Mouse (Mus musculus) gastrocnemius, adult 18-20 months (tissue): ENCODE measurements around the gene Esm1. TPM values are rescaled to one million over a fixed set of nuclear protein-coding genes. Genes with fewer than 3 reads are reported as not detected.
"Not testable (repeated sequence)": the region's sequence is repeated elsewhere in the genome, so short reads cannot be mapped to it uniquely, and the experiment has no call there.

Experiments
- DNase-seq: peaks from one replicate; pipeline ENCODE4 v3.0.0; 2021; ENCODE audit warnings: low spot score
- total RNA-seq, 2 experiments: library from RNA; stranded (reverse); gene quantifications; 2 replicates each; pipeline ENCODE4 v1.2.3; 2021

Gene Esm1
- total RNA-seq, 2 experiments from 2014 or later: 0.11 to 0.40 TPM

- no peak for DNase-seq
These were observed 18.4 kb downstream of the Esm1 start for GRCm38 (mm10) chr13:113227666-113228463.

GRCm38 (mm10) chr13:113242129-113242528 lies 32.7 kb downstream of the Esm1 start:
- DNase-seq: no peak

DNA sequence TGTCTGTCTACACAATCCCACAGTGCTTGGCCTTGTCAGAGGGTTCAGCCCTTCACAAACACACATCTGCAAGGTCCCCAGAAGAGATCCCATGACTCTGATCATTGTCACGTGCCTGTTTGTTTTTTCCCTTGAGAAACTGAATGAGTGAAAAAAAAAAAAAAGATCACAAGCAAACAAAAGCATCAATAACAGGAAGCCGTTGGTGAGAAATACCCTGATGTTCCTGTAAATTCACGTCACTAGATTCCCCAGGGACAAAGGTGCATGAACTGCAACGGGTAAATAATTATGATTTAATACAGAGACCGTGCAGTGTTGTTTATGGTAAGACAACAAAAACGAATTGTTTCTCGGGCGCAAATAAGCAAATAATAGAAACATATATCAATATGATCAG lies 35.6 kb downstream of the Esm1 start:
- no peak for DNase-seq

DNA sequence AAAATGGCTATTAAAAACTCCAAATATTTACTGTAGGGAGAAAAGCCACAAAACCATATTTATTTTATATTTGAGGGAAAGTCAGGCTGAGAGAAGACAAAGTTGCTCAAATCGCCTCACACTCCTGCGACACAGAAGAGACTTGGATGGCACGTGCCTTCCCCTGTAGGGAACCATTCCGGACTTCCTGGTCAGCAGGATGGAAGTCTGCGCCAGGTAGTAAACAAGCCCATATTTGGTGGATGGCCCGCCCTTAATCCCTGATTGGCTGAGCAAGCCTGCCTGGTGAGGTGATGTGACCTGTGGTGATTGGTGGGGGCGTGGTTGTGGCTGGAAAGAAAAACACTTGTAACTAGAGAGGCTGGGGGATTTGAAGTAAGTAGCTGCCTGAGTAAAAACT lies 43.1 kb downstream of the Esm1 start:
- not testable (repeated sequence) for DNase-seq

DNA sequence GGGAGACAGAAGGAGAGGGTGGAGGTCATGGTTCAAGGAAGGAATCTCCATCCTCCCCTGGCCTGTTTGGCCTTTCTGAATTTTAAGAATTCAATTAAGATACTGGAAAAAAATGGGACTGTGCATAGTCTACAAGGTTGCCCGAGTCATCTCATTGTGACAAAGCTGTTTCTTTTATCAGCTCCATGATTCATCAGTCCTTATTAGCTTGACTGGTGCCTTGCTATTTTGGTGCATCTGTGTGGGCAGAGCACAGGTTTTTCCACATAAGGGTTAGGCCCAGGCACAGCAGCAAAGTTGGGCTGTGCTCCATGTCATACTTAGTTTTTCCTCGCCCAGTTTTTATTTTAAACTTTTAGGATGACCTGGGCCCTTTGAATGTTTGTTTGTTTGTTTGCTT lies 47.3 kb downstream of the Esm1 start:
- DNase-seq: no peak

DNA sequence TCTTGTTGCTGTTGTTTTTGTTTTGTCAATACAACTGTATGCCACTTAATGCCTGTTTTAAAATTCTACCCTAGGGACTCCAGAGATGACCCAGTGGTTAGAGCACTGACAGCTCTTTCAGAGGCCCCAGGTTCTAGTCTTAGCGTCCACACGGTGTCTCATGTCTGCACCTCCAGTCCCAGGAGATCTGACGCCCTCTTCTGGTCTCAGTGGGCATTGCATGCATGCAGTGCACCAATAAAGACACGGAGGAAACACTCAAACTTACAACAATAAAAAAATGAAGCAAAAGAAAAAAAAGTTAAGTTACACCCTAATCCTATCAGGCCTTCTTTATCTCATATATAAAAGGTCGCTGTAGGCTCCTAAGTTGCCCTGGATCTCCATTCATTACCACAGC lies 47.7 kb downstream of the Esm1 start:
- no peak for DNase-seq

GRCm38 (mm10) chr13:113259237-113259636 lies 49.8 kb downstream of the Esm1 start:
- DNase-seq: no peak

DNA sequence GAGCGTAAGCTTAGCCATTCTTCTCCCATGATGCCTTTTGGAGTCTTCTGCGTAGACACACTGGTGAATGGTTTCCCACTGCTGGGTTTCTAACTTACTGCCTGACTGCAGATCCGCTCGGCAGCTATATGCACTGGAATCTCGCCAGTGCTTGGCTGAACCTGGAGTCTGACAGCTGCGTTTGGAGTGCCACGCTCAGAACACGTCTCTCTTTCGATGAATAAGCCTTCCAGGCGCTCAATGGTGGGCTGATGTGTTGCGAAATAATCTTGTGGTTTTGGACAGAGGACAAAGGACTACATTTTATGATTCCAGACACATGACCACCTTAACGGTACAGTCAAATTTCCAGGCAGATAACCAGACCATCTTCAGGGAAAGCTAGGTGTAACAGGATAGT lies 53.4 kb downstream of the Esm1 start:
- DNase-seq: no peak

GRCm38 (mm10) chr13:113265257-113265656 lies 55.8 kb downstream of the Esm1 start:
- DNase-seq: no peak

GRCm38 (mm10) chr13:113266495-113266951 lies 57.1 kb downstream of the Esm1 start:
- peak; percentile 74 for DNase-seq

DNA sequence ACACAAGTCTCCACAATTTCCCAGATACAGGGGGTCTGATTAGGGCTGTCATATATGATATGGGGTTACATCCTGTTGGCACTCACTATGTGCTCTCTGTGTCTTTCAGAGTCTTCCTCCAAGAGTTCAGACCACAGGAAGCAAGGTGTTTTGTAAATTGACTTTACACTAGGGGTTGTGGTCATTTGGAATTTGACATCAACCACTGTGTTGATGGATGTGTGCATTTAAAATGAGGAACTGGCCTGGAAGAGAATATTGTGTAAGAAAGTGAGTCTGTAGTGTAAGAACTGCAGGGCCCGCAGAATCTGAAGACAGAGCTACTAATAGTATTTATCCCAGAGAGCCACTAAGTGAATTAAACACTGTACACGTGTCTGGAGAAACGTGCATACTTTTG lies 57.7 kb downstream of the Esm1 start:
- DNase-seq: no peak

Other genes starting within 250 kb of the Esm1 start
- gene Ccno, start 221.9 kb upstream of the Esm1 start, total RNA-seq: not detected
- not detected for gene Mcidas, start 215.8 kb upstream of the Esm1 start, total RNA-seq
- not detected for gene Cdc20b, start 174.5 kb upstream of the Esm1 start, total RNA-seq
- 1 to 10 TPM; 4.2 to 4.9 TPM for gene Gpx8, start 163.2 kb upstream of the Esm1 start, total RNA-seq
- gene Gzma, start 108.7 kb upstream of the Esm1 start, total RNA-seq: not detected
- not detected for gene Gzmk, start 16.2 kb downstream of the Esm1 start, total RNA-seq
- 1 to 10 TPM; 1.3 to 1.4 TPM for gene BC067074, start 83.5 kb downstream of the Esm1 start, total RNA-seq